Mouse (Mus musculus) G1E (cell line): Measurements from ENCODE around the gene Zc3h6.

ENCODE experiments used
- CTCF ChIP-seq: IDR thresholded peaks from 2 replicates; pipeline ENCODE4 v1.5.1; 2012; ENCODE audit warnings: low read depth, low read length, inconsistent platforms, mixed read lengths
- GATA1 ChIP-seq: IDR thresholded peaks from 2 replicates; pipeline ENCODE4 v1.6.1; 2012; ENCODE audit warnings: borderline replicate concordance, low read length, inconsistent platforms, mixed read lengths
- GATA2 ChIP-seq: IDR thresholded peaks from 2 replicates; pipeline ENCODE4 v1.6.1; 2012; ENCODE audit warnings: low read depth, low read length, inconsistent platforms, borderline replicate concordance
- POLR2AphosphoS5 ChIP-seq: IDR thresholded peaks from 2 replicates; pipeline ENCODE4 v1.6.1; 2012; ENCODE audit warnings: low read depth, low read length, inconsistent platforms; ENCODE audit not compliant: insufficient replicate concordance
- TAL1 ChIP-seq: conservative IDR thresholded peaks from 2 replicates; pipeline ENCODE4 v1.6.1; 2012; ENCODE audit warnings: low read depth, low read length, inconsistent platforms, mixed read lengths

DNA sequence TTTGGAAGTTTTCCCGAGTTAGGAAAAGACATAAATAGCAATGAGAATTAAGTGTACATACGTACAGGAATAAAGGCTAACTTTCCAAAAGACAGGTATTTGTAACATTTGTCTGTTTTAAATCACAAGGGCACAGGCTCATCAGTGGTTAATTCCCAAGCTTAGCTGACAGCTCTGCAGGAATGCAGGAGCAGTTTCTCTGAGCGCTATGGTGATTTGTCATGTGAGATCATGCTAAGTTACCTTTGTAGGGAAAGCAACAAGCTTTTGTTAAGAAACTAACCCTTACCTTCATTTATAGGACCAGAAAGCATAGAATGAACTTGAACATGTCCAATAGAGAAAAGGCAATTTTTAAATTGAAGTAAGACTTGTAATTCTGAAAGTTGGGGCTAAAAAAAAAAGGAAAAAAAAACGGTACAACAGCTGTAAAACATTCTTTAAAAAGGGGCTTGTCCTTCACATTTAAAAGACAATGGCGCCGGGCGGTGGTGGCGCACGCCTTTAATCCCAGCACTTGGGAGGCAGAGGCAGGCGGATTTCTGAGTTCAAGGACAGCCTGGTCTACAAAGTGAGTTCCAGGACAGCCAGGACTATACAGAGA lies 94.4 kb downstream of the Zc3h6 start:
- TF ChIP-seq GATA2 (no peak), CTCF (no peak), POLR2AphosphoS5 (no peak), GATA1 (no peak), TAL1 (no peak)
